Mouse (Mus musculus) CD4-positive, CD25-positive, alpha-beta regulatory T cell, adult 4 months (primary cell): Measurements from ENCODE around the gene Vmn2r30. TPM values are rescaled to one million over a fixed set of nuclear protein-coding genes. Genes with fewer than 3 reads are reported as not detected.
A peak's percentile ranks its signal among the peaks of the same experiment; 100 is the strongest.
"Not testable (repeated sequence)": the region's sequence is repeated elsewhere in the genome, so short reads cannot be mapped to it uniquely, and the experiment has no call there.

Source experiments
- ATAC-seq: one replicate; pipeline ENCODE4 v1.8.0; 2017
- polyA plus RNA-seq, 2 experiments: library from polyadenylated mRNA; unstranded; fragments of 100-300 nt; shearing (Covaris generic); gene quantifications; one replicate each; pipeline ENCODE4 v1.2.1; 2017

Vmn2r30 gene
- not detected for polyA plus RNA-seq

DNA sequence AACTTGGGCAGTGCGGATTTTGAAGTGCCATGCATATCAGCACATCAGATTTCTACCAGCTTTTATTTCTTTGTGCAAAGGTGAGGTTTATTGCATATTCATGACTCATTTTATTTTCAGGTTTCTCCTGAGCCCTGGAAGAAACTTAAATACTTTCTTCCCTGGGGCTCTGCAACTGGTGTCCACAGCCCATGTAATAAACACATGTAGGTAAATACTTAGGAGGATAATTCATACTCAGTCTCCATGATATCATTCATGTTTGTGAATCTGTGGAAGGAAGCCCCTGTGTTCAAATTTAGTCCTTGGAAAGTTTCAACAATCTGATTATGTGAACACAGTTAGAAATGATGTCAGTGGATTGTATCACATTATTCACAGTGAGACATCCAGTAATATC is at the start of gene Vmn2r30:
Gene Vmn2r30, minus strand, starts transcription at position 101 of the 400 bp plus-strand sequence.
- ATAC-seq = not testable (repeated sequence)

DNA sequence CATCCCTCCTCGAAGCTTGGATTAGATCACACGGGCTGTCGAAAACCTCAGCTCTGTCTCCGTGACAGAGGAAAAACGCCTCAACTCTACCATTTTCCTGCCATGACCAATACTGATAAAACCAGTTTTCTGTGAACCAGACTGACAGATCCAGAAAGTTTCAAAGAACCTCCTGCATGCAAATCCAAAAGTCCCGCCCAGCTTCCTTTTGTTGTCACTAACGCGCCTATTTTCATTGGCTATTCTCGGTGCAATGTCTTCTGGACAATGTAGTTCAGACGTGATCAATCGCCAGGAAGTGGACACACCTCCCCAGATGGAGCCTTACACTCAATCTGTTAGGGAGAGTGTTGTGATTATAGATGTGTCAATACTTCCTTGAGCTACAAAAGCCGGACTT is 37.0 kb upstream of the Vmn2r30 start, which contains the start of gene Gm45783:
Gene Gm45783, minus strand, starts transcription at position 143 of the 400 bp plus-strand sequence.
- ATAC-seq = not testable (repeated sequence)

DNA sequence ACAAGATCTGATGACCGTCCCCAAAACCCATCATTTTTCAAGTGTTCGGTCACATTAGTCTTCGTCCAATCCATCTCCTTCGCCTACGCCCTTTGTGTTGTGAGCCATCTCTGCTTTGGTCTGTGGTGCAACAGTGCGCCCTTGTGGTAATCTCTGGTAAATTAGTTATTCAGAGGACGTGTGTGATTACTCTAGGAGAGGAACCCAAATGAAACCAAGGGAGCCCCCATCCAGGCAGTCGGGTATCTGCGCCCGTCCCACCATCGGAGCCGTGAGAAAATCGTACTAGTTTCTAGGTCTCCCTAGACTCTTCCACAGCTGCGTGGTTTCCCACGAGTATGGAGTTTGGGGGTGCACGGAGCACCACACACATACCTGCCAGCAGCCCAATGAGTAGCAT is 41.8 kb downstream of the Vmn2r30 start:
- ATAC-seq = no peak

DNA sequence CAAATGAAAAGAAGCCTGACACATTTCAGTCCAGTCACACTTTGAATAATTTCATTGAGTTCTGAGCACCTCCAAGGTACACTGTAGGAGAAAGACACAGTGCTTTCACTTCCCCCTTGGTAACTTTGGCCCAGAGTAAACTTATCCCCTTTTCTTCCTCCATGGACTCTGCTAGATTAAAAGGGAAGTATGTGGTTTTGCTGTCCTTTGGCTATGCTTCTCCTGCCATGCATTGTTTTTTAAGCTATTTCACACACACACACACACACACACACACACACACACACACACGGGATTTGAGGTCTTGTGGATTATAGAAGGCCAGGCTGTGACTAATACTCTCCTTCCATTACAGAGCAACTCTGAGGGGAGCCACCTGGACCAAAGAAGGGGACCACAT is 56.0 kb downstream of the Vmn2r30 start:
- ATAC-seq = no peak

DNA sequence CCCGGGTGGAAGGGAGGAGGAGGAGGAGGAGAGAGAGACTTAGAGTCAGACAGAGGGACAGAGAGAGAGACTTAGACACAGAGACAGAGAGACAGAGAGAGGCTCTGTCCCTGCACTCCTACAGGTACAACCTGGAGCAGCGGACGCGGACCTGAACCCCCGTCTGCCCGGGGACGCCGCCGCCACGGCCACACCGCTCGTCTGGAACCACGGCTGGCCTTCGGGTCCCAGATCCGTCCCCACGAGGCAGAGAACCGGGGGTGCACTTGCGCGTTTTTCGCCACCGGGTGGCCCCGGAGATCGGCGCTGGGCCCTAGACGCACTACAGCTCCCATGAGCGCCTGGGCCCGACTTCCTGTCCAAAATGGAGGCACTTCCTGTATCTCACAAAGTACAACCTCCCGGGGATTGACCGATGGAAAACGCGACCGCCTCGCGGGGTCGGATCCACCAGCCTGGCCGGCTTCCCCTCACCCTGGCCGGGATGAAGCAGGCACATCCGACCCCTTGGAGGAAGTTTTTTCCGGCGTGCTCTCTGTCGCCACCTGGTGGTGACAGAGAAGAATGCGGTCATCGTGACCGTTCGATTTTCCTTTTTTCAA is 59.3 kb downstream of the Vmn2r30 start, which contains the start of gene Gm45844:
Gene Gm45844, minus strand, starts transcription at position 324 of the 602 bp plus-strand sequence.
- peak; percentile 100 for ATAC-seq

DNA sequence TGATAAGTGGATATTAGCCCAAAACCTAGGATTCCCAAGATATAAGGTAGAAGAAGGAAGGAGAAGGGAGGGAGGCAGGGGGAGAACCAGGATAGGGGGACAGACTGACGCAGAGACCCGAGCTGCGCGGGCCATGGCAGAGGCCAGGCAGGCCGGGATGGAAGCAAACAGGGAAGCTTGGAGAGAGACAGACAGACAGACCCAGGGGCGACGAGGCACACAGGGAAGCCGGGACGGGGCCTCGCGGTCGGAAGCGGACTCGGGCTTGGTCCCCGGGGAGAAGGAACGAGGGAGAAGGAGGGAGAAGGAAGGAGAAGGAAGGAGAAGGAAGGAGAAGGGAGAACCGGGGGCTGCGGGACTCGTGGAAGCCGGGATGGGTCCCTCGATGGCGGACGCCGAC is 59.9 kb downstream of the Vmn2r30 start:
- peak; percentile 0 for ATAC-seq

Other genes with a start within 250 kb of the Vmn2r30 start
- gene Zfp954, start 216.1 kb downstream of the Vmn2r30 start, polyA plus RNA-seq = 10 to 100 TPM; 29.7 to 31.6 TPM
- 10 to 100 TPM; 15.1 to 17.6 TPM for gene Zfp773, start 200.9 kb downstream of the Vmn2r30 start, polyA plus RNA-seq
- 1 to 10 TPM; 3.1 to 3.5 TPM for gene Zfp418, start 166.3 kb downstream of the Vmn2r30 start, polyA plus RNA-seq
- gene Zfp772, start 127.6 kb downstream of the Vmn2r30 start, polyA plus RNA-seq = 1 to 10 TPM; 3.6 to 5.4 TPM
- 1 to 10 TPM in 1 of 2 experiments, not detected in 1; 1.5 TPM for gene Vmn2r29, start 90.3 kb downstream of the Vmn2r30 start, polyA plus RNA-seq
- gene Gm45844, start 59.3 kb downstream of the Vmn2r30 start, polyA plus RNA-seq = 1 to 10 TPM in 1 of 2 experiments, under 1 TPM in 1; 0.72 to 1.6 TPM
- 10 to 100 TPM; 65.0 to 87.8 TPM for gene Clcn4, start 36.8 kb downstream of the Vmn2r30 start, polyA plus RNA-seq
- not detected for gene Gm45783, start 37.0 kb upstream of the Vmn2r30 start, polyA plus RNA-seq
- under 1 TPM in 1 of 2 experiments, not detected in 1; 0.12 TPM for gene Vmn2r31, start 62.1 kb upstream of the Vmn2r30 start, polyA plus RNA-seq
- not detected for gene Vmn2r32, start 142.4 kb upstream of the Vmn2r30 start, polyA plus RNA-seq
- not detected for gene Vmn2r33, start 229.2 kb upstream of the Vmn2r30 start, polyA plus RNA-seq